Mouse (Mus musculus): Measurements from ENCODE around the gene Fez1. TPM values are rescaled to one million over a fixed set of nuclear protein-coding genes. Genes with fewer than 3 reads are reported as not detected.

Gene Fez1
- total and polyA plus RNA-seq, 3 experiments: not detected

- Histone ChIP-seq H3K9me3 (replicated peaks; ENCODE audit: insufficient read depth, low read length) (no peaks in the 10 kb centered on the region), H3K79me2 (ENCODE audit: control insufficient read depth, insufficient read depth, low read length, poor library complexity) (peaks cover 8% of the 10 kb centered on the region), H3K36me3 (ENCODE audit: control insufficient read depth in 1 of 2, insufficient read depth in 2 of 2, low read length in 2 of 2) (peaks cover 0 to 8% of the 10 kb centered on the region in 2 experiments; a peak in 3 of 4 replicates), H3K9ac (ENCODE audit: control insufficient read depth, low read depth, low read length, poor library complexity, severe bottlenecking) (peak overlapping the region; percentile 85), H3K4me3 (ENCODE audit: control insufficient read depth in 1 of 2, insufficient read depth in 1 of 2, low read depth in 2 of 2, low read length in 2 of 2) (peak overlapping the region; percentile 85 to 95), H3K4me1 (ENCODE audit: control insufficient read depth in 1 of 2, insufficient read depth in 2 of 2, low read length in 2 of 2) (peaks cover 0 to 2% of the 10 kb centered on the region in 2 experiments; a peak in 1 of 4 replicates), H3K27ac (ENCODE audit: control insufficient read depth, low read depth, low read length) (no peak overlapping the region), H3K27me3 (ENCODE audit: control insufficient read depth in 1 of 2, insufficient read depth in 2 of 2, low read length in 2 of 2) (no peaks in the 10 kb centered on the region)
- TF ChIP-seq MAFK (IDR thresholded peaks at IDR 0.05; ENCODE audit: borderline replicate concordance, low read depth, low read length) (peak; percentile 91), SIN3A (IDR thresholded peaks at IDR 0.05; ENCODE audit: low read length) (no peak)
- DNase-seq (ENCODE audit: low read depth, low spot score): peak; percentile 37
These were observed 25.4 kb upstream of the Fez1 start for GRCm38 (mm10) chr9:36796224-36796623.

- peak within 1 kb of the TSS; percentile 85 for H3K9ac ChIP-seq (ENCODE audit: control insufficient read depth, low read depth, low read length, poor library complexity, severe bottlenecking)
- H3K4me1 ChIP-seq (ENCODE audit: control insufficient read depth in 1 of 2, insufficient read depth in 2 of 2, low read length in 2 of 2): peaks cover 0 to 2% of the 10 kb centered on the region in 2 experiments; a peak in 1 of 4 replicates
- H3K27me3 ChIP-seq (ENCODE audit: control insufficient read depth in 1 of 2, insufficient read depth in 2 of 2, low read length in 2 of 2): no peaks in the 10 kb centered on the region
- H3K27ac ChIP-seq (ENCODE audit: control insufficient read depth, low read depth, low read length): no peak within 1 kb of the TSS
- peaks cover 0 to 8% of the 10 kb centered on the region in 2 experiments; a peak in 2 of 4 replicates for H3K36me3 ChIP-seq (ENCODE audit: control insufficient read depth in 1 of 2, insufficient read depth in 2 of 2, low read length in 2 of 2)
- peaks cover 8% of the 10 kb centered on the region for H3K79me2 ChIP-seq (ENCODE audit: control insufficient read depth, insufficient read depth, low read length, poor library complexity)
- peak within 1 kb of the TSS; percentile 85 to 95 for H3K4me3 ChIP-seq (ENCODE audit: control insufficient read depth in 1 of 2, insufficient read depth in 1 of 2, low read depth in 2 of 2, low read length in 2 of 2)
- no peaks in the 10 kb centered on the region for H3K9me3 ChIP-seq (replicated peaks; ENCODE audit: insufficient read depth, low read length)
- TF ChIP-seq HCFC1 (IDR thresholded peaks at IDR 0.05; ENCODE audit: low read depth, low read length) (peak; percentile 74), UBTF (IDR thresholded peaks at IDR 0.05; ENCODE audit: borderline replicate concordance, insufficient read depth, low read depth, low read length) (no peak), POLR2A (IDR thresholded peaks at IDR 0.05; ENCODE audit: control insufficient read depth in 1 of 2, insufficient read depth in 1 of 2, low read depth in 1 of 2, low read length in 2 of 2, poor library complexity in 1 of 2) (peak; percentile 72 to 92; a peak in 3 of 4 replicates), MAX (IDR thresholded peaks at IDR 0.05; ENCODE audit: low read length) (peak; percentile 47; the same call in 1 of the 2 replicates), NRF1 (IDR thresholded peaks at IDR 0.05; ENCODE audit: insufficient read depth, low read depth, low read length, poor library complexity, severe bottlenecking) (peak; percentile 79), GATA1 (IDR thresholded peaks at IDR 0.05; ENCODE audit: low read depth, low read length) (no peak), NELFE (IDR thresholded peaks at IDR 0.05; ENCODE audit: low read depth, low read length) (peak; percentile 64), ZMIZ1 (IDR thresholded peaks at IDR 0.05; ENCODE audit: low read depth, low read length) (peak; percentile 47; the same call in 1 of the 2 replicates), CHD2 (IDR thresholded peaks at IDR 0.05; ENCODE audit: low read length) (no peak), RCOR1 (IDR thresholded peaks at IDR 0.05; ENCODE audit: low read depth, low read length) (no peak), MAZ (IDR thresholded peaks at IDR 0.05; ENCODE audit: low read depth, low read length) (0 out of 2 replicates have a peak, but pooled peaks have one; percentile 29), SIN3A (IDR thresholded peaks at IDR 0.05; ENCODE audit: low read length) (peak; percentile 56), MXI1 (IDR thresholded peaks at IDR 0.05; ENCODE audit: low read depth, low read length) (peak; percentile 65), TCF12 (IDR thresholded peaks at IDR 0.05; ENCODE audit: low read depth, low read length) (peak; percentile 47; the same call in 1 of the 2 replicates)
- DNase-seq (ENCODE audit: low read depth, low spot score): peak; percentile 67
These were observed 24.7 kb upstream of the Fez1 start, which contains the start of gene Ei24 for GRCm38 (mm10) chr9:36796781-36797555. Ei24 (minus strand) TSS chr9:36797393.
